Mouse (Mus musculus) heart, embryonic 16.5 days (tissue): ENCODE data around the gene Cpt1b. TPM values are rescaled to one million over a fixed set of nuclear protein-coding genes. Genes with fewer than 3 reads are reported as not detected.

ENCODE experiments used
- ATAC-seq: fragments of 200-750 bp; cut with Nextera tagmentation; replicated peaks from 2 replicates; pipeline ENCODE4 v1.8.0; 2017; ENCODE audit warnings: moderate number of reproducible peaks; ENCODE audit not compliant: insufficient read depth, low FRiP score; ENCODE audit errors: extremely low read depth
- H3K27ac ChIP-seq: fragments of 300-500 bp; sonication (generic); 2 replicates; pipeline ENCODE4 v1.5.1; 2014; ENCODE audit warnings: mild to moderate bottlenecking, low read length, control low read depth, moderate library complexity
- H3K27me3 ChIP-seq: fragments of 300-500 bp; sonication (generic); 2 replicates; pipeline ENCODE4 v1.6.1; 2014; ENCODE audit warnings: low read length, mixed read lengths; ENCODE audit not compliant: control insufficient read depth, insufficient read depth
- H3K36me3 ChIP-seq: fragments of 300-500 bp; sonication (generic); 2 replicates; pipeline ENCODE4 v1.6.1; 2014; ENCODE audit not compliant: control insufficient read depth, insufficient read depth
- H3K4me1 ChIP-seq: fragments of 300-500 bp; sonication (generic); 2 replicates; pipeline ENCODE4 v1.6.1; 2014; ENCODE audit warnings: low read length, mixed read lengths; ENCODE audit not compliant: control insufficient read depth, insufficient read depth
- H3K4me2 ChIP-seq: fragments of 300-500 bp; sonication (generic); 2 replicates; pipeline ENCODE4 v1.6.1; 2014; ENCODE audit warnings: low read depth, mild to moderate bottlenecking, control low read depth, low read length
- H3K4me3 ChIP-seq: fragments of 300-500 bp; sonication (generic); 2 replicates; pipeline ENCODE4 v1.5.1; 2014; ENCODE audit warnings: mild to moderate bottlenecking, control low read depth, low read length
- H3K9ac ChIP-seq: fragments of 300-500 bp; sonication (generic); 2 replicates; pipeline ENCODE4 v1.6.1; 2014; ENCODE audit warnings: low read length, control low read depth
- H3K9me3 ChIP-seq: fragments of 300-500 bp; sonication (generic); replicated peaks from 2 replicates; pipeline ENCODE4 v1.6.1; 2016; ENCODE audit warnings: low read length; ENCODE audit not compliant: control insufficient read depth
- WGBS: fragments of 180-500 bp; shearing (Covaris S2); extraction: QIAGEN DNeasy Blood & Tissue Kit; methylation state at CpG from one replicate; pipeline ENCODE4 v1.1.7; 2014; 5-methylcytosine and 5-hydroxymethylcytosine counted together
- polyA plus RNA-seq: library from polyadenylated mRNA; unstranded; fragments of >200 nt; fragmentation: Nextera tagmentation; extraction: Ambion mirVana; gene quantifications from 2 replicates; pipeline ENCODE4 v1.2.1, GENCODE M21; 2015

Gene Cpt1b
- polyA plus RNA-seq, 1 experiment from 2014 or later, result 241 TPM

GRCm38 (mm10) chr15:89377938-89378828, 47.5 kb downstream of the Cpt1b start:
- Histone ChIP-seq H3K9ac (peak overlapping the region; percentile 62), H3K4me3 (peak overlapping the region; percentile 57), H3K9me3 (no peaks in the 10 kb centered on the region), H3K27me3 (peaks cover 35% of the 10 kb centered on the region), H3K36me3 (no peaks in the 10 kb centered on the region), H3K27ac (no peak overlapping the region), H3K4me2 (peak overlapping the region; percentile 84), H3K4me1 (peaks cover 21% of the 10 kb centered on the region)
- WGBS, result 16% methylated on average over 39 of the region's 46 CpGs
- no peak for ATAC-seq

GRCm38 (mm10) chr15:89377362-89377761, 48.3 kb downstream of the Cpt1b start:
- Histone ChIP-seq H3K4me1 (peaks cover 28% of the 10 kb centered on the region), H3K27me3 (peaks cover 35% of the 10 kb centered on the region), H3K27ac (no peak overlapping the region), H3K36me3 (peaks cover 1% of the 10 kb centered on the region), H3K4me3 (peak overlapping the region; percentile 8; the same call in 1 of the 2 replicates), H3K9ac (0 out of 2 replicates have a peak overlapping the region, but pooled peaks have one; percentile 9), H3K4me2 (peak overlapping the region; percentile 32; the same call in 1 of the 2 replicates), H3K9me3 (no peaks in the 10 kb centered on the region)
- no peak for ATAC-seq
- 6% methylated on average over 18 of the region's 18 CpGs for whole genome bisulfite sequencing

- no peak for ATAC-seq
- 23% methylated on average over 16 of the region's 16 CpGs for whole genome bisulfite sequencing
- H3K36me3 ChIP-seq, result peaks cover 5% of the 10 kb centered on the region
- H3K27ac ChIP-seq, result no peak within 1 kb of the TSS
- H3K9ac ChIP-seq, result 0 out of 2 replicates have a peak within 1 kb of the TSS, but pooled peaks have one; percentile 9
- H3K4me2 ChIP-seq, result peak within 1 kb of the TSS; percentile 32; the same call in 1 of the 2 replicates
- peak within 1 kb of the TSS; percentile 8; the same call in 1 of the 2 replicates for H3K4me3 ChIP-seq
- H3K27me3 ChIP-seq, result peaks cover 35% of the 10 kb centered on the region
- H3K4me1 ChIP-seq, result peaks cover 28% of the 10 kb centered on the region
- no peaks in the 10 kb centered on the region for H3K9me3 ChIP-seq
Observed at GRCm38 (mm10) chr15:89376957-89377356, 48.7 kb downstream of the Cpt1b start, which contains the start of gene Tymp. Gene Tymp, minus strand, starts transcription at chr15:89377039.

GRCm38 (mm10) chr15:89376040-89376439, 49.6 kb downstream of the Cpt1b start:
- Histone ChIP-seq H3K4me1 (peaks cover 28% of the 10 kb centered on the region), H3K36me3 (peaks cover 14% of the 10 kb centered on the region), H3K9me3 (no peaks in the 10 kb centered on the region), H3K9ac (no peak overlapping the region), H3K4me2 (no peak overlapping the region), H3K4me3 (no peak overlapping the region), H3K27me3 (peaks cover 35% of the 10 kb centered on the region), H3K27ac (no peak overlapping the region)
- ATAC-seq, result no peak
- 72% methylated on average over 7 of the region's 7 CpGs for WGBS

GRCm38 (mm10) chr15:89374801-89375534, 50.7 kb downstream of the Cpt1b start:
- Histone ChIP-seq H3K4me1 (peaks cover 28% of the 10 kb centered on the region), H3K9ac (no peak overlapping the region), H3K27me3 (peaks cover 32% of the 10 kb centered on the region), H3K4me3 (no peak overlapping the region), H3K4me2 (no peak overlapping the region), H3K27ac (no peak overlapping the region), H3K9me3 (no peaks in the 10 kb centered on the region), H3K36me3 (peaks cover 24% of the 10 kb centered on the region)
- WGBS, result 90% methylated on average over 17 of the region's 17 CpGs
- no peak for ATAC-seq

- H3K4me3 ChIP-seq, result peak overlapping the region; percentile 88
- peaks cover 32% of the 10 kb centered on the region for H3K27me3 ChIP-seq
- H3K36me3 ChIP-seq, result peaks cover 30% of the 10 kb centered on the region
- H3K9ac ChIP-seq, result peak overlapping the region; percentile 91
- H3K4me2 ChIP-seq, result peak overlapping the region; percentile 93
- peak overlapping the region; percentile 97 for H3K27ac ChIP-seq
- no peaks in the 10 kb centered on the region for H3K9me3 ChIP-seq
- ATAC-seq, result peak; percentile 6; the same call in 1 of the 2 replicates
- peaks cover 25% of the 10 kb centered on the region for H3K4me1 ChIP-seq
- 41% methylated on average over 9 of the region's 9 CpGs for WGBS
Observed at GRCm38 (mm10) chr15:89374340-89374739, 51.3 kb downstream of the Cpt1b start.

DNA sequence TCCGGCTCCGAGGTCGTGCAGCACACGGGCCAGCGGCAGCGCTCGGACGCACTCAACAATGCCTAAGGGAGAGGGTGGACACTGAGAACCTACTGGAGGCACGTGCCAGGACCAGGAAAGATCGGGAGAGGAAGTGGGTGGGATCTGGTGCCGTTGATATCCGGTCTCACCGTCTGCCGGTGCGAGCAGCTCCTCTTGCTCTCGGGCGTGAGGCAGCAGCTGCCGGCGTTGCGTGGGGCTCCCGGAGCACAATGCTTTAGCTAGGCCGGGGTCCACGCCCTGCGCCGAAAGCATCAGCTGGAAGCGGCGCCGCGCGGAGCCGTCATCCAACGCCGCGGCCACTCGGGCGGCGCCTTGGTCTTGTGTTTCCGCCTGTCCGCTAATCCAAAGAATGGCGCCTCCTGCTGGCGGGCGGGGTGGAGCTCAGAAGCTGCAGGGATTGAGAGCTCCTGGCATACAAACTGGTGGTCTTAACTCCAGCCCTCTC, 51.9 kb downstream of the Cpt1b start, which contains the start of gene Sco2:
TSS of gene Sco2 (minus strand) at position 85 of the 487 bp plus-strand sequence.
- Histone ChIP-seq H3K4me3 (peak within 1 kb of the TSS; percentile 88), H3K36me3 (peaks cover 36% of the 10 kb centered on the region), H3K27me3 (peaks cover 27% of the 10 kb centered on the region), H3K4me1 (peaks cover 19% of the 10 kb centered on the region), H3K9ac (peak within 1 kb of the TSS; percentile 91), H3K9me3 (no peaks in the 10 kb centered on the region), H3K4me2 (peak within 1 kb of the TSS; percentile 93), H3K27ac (peak within 1 kb of the TSS; percentile 97)
- WGBS, result 0% methylated on average over 42 of the region's 42 CpGs
- ATAC-seq, result peak; percentile 83

- 2% methylated on average over 35 of the region's 35 CpGs for WGBS
- Histone ChIP-seq H3K27ac (peak overlapping the region; percentile 97), H3K4me3 (peak overlapping the region; percentile 88), H3K4me1 (peaks cover 15% of the 10 kb centered on the region), H3K36me3 (peaks cover 42% of the 10 kb centered on the region), H3K4me2 (peak overlapping the region; percentile 93), H3K9ac (peak overlapping the region; percentile 91), H3K9me3 (no peaks in the 10 kb centered on the region), H3K27me3 (peaks cover 23% of the 10 kb centered on the region)
- peak; percentile 86 for ATAC-seq
Observed at GRCm38 (mm10) chr15:89373027-89373761, 52.5 kb downstream of the Cpt1b start.
